In the genomic region with DNA sequence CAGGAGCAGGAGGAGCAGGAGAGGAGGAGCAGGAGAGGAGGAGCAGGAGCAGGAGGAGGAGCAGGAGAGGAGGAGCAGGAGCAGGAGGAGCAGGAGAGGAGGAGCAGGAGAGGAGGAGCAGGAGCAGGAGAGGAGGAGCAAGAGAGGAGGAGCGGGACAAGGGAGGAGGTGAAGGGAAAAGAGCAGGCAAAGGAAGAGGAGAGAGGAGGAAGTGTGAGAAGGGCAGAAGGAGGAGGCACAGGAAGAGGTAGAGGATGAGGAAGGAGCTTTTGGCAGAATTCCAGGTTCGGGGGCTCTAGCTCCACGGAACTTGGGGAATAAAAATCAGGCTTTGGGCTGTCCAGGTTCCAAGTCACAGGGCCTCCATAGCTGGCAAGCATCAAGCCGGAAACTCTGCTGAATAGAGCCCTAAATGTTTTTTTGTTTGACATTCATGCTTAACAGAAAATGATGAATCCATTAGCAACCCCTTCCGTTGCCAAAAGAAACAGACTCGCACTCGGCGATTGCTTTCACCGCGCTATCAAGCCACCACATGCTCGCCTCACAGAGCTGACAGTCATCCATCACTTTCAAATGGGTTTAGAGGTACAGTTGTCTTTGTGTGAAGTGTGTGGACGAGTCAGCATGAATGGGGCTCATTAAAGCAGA, we compare ENCODE assay signal across 8 mouse cellular contexts.
DNase-seq lines count a peak whose midpoint lies in the region; ATAC-seq lines count a peak whose summit lies in the region.

No protein-coding gene starts in this region.

- no peaks in the 10 kb centered on the region for H3K27me3 ChIP-seq in embryonic facial prominence, embryonic 14.5 days (replicated peaks; ENCODE audit: control insufficient read depth, insufficient read depth, low read length)
- H3K27me3 ChIP-seq in hindbrain, embryonic 12.5 days = peaks cover 4% of the 10 kb centered on the region; the same call in 1 of the 2 replicates

- H3K36me3 ChIP-seq in embryonic facial prominence, embryonic 14.5 days (ENCODE audit: control insufficient read depth, insufficient read depth, low read length) = no peaks in the 10 kb centered on the region
- no peaks in the 10 kb centered on the region for H3K36me3 ChIP-seq in hindbrain, embryonic 12.5 days

- peak overlapping the region; percentile 7; the same call in 1 of the 2 replicates for H3K4me3 ChIP-seq in embryonic facial prominence, embryonic 14.5 days (ENCODE audit: low read depth, low read length)
- H3K4me3 ChIP-seq in hindbrain, embryonic 12.5 days = no peak overlapping the region

- 0 out of 2 replicates have a peak, but pooled peaks cover 5% of the 10 kb centered on the region for H3K4me1 ChIP-seq in embryonic facial prominence, embryonic 14.5 days (ENCODE audit: control insufficient read depth, insufficient read depth, low read length)
- peaks cover 24% of the 10 kb centered on the region for H3K4me1 ChIP-seq in hindbrain, embryonic 12.5 days

- peak; percentile 82 for ATAC-seq in embryonic facial prominence, embryonic 14.5 days (ENCODE audit: low read depth)
- peak; percentile 86 for ATAC-seq in hindbrain, embryonic 12.5 days (ENCODE audit: low FRiP score)

- peak overlapping the region; percentile 37 for H3K4me2 ChIP-seq in embryonic facial prominence, embryonic 14.5 days (ENCODE audit: low read depth, low read length)
- H3K4me2 ChIP-seq in hindbrain, embryonic 12.5 days (replicated peaks) = peak overlapping the region; percentile 28; the same call in 1 of the 2 replicates

- peak; percentile 68 for DNase-seq in 3134 (ENCODE audit: extremely low read depth, insufficient read length, low spot score)
- DNase-seq in CD4-positive helper T cell, adult 2 months (ENCODE audit: low read depth, low spot score) = peak; percentile 16
- peak; percentile 89 for DNase-seq in embryonic facial prominence, embryonic 14.5 days (ENCODE audit: low spot score)
- DNase-seq in left cerebral cortex, adult 9 months (ENCODE audit: low spot score in 2 of 2) = peak; percentile 5 to 41
- DNase-seq in right cerebral cortex, postnatal 25 days = peak; percentile 23
- no peak for DNase-seq in c-Kit-positive CD71-positive TER-119-positive erythroid progenitor cells, embryonic 14.5 days (ENCODE audit: low spot score)
- DNase-seq in spleen, adult 18-20 months = no peak

- H3K27ac ChIP-seq in embryonic facial prominence, embryonic 14.5 days (replicated peaks; ENCODE audit: low read depth, low read length) = peak overlapping the region; percentile 61
- H3K27ac ChIP-seq in hindbrain, embryonic 12.5 days = 0 out of 2 replicates have a peak overlapping the region, but pooled peaks have one; percentile 3

- no peaks in the 10 kb centered on the region for H3K9me3 ChIP-seq in embryonic facial prominence, embryonic 14.5 days (ENCODE audit: control insufficient read depth, low read length)
- H3K9me3 ChIP-seq in hindbrain, embryonic 12.5 days (replicated peaks) = no peaks in the 10 kb centered on the region

- WGBS in embryonic facial prominence, embryonic 14.5 days = 20% methylated on average over 12 of the region's 12 CpGs
- WGBS in hindbrain, embryonic 12.5 days = 16% methylated on average over 12 of the region's 12 CpGs

- no peak overlapping the region for H3K9ac ChIP-seq in embryonic facial prominence, embryonic 14.5 days (ENCODE audit: low read depth, low read length)
- H3K9ac ChIP-seq in hindbrain, embryonic 12.5 days = no peak overlapping the region

Comparison
In these comparisons a context has a peak if more than half of its experiments do, and no peak if none do; other contexts are left out.
1. DNase-seq: peak in 3134 (single experiment), CD4-positive helper T cell, adult 2 months (single experiment), embryonic facial prominence, embryonic 14.5 days (single experiment), left cerebral cortex, adult 9 months (2 of 2) and right cerebral cortex, postnatal 25 days (single experiment); none in c-Kit-positive CD71-positive TER-119-positive erythroid progenitor cells, embryonic 14.5 days (single experiment) and spleen, adult 18-20 months (0 of 2).